Comparison of ENCODE assay signal across 12 mouse cellular contexts in genomic region chr11:26013527-26013926, GRCm38 (mm10).
"Had no signal": no experiment of that assay in that cellular context is flagged by ENCODE, and none has a peak within 500 bp of the region (broad histone marks: within the 10 kb centered on the region; RNA-seq: fewer than 3 reads in every experiment).

No protein-coding gene starts in this region.

- H3K4me3 ChIP-seq: intestine, embryonic 15.5 days; left cerebral cortex, adult 2 months; limb, embryonic 13.5 days; liver, embryonic 15.5 days; midbrain, embryonic 13.5 days had no signal

- H3K27ac ChIP-seq: intestine, embryonic 15.5 days; left cerebral cortex, adult 2 months; limb, embryonic 13.5 days; liver, embryonic 15.5 days; midbrain, embryonic 13.5 days had no signal

- DNase-seq: kidney, adult 18-20 months; kidney, postnatal 10 days; lung, adult 2 months; lung, postnatal 36 days; spleen, adult 18-20 months; thymus, adult 2 months; thymus, postnatal 25 days had no signal
